30 mouse cellular contexts compared by ENCODE assay signal in genomic region chr5:36382721-36383120, GRCm38 (mm10). TPM values are rescaled to one million over a fixed set of nuclear protein-coding genes. Genes with fewer than 3 reads are reported as not detected.
DNase-seq lines count a peak whose midpoint lies in the region; ATAC-seq and TF ChIP-seq lines count a peak whose summit lies in the region.
"Had no signal": no experiment of that assay in that cellular context is flagged by ENCODE, and none has a peak within 500 bp of the region (broad histone marks: within the 10 kb centered on the region; RNA-seq: fewer than 3 reads in every experiment).

No protein-coding gene starts in this region.

- H3K27me3 ChIP-seq in midbrain, embryonic 11.5 days (ENCODE audit: control insufficient read depth, insufficient read depth, low read length) = peaks cover 22% of the 10 kb centered on the region
- peaks cover 8% of the 10 kb centered on the region; the same call in 1 of the 2 replicates for H3K27me3 ChIP-seq in midbrain, embryonic 14.5 days (ENCODE audit: control insufficient read depth, insufficient read depth, low read length)
- no peaks in the 10 kb centered on the region for H3K27me3 ChIP-seq in stomach, embryonic 15.5 days (replicated peaks)
- H3K27me3 ChIP-seq: embryonic facial prominence, embryonic 15.5 days; heart, embryonic 13.5 days; hindbrain, embryonic 12.5 days; kidney, embryonic 15.5 days; limb, embryonic 15.5 days; neural tube, embryonic 13.5 days had no signal

- no peak overlapping the region for H3K27ac ChIP-seq in midbrain, embryonic 11.5 days (ENCODE audit: low read depth, low read length)
- H3K27ac ChIP-seq in midbrain, embryonic 14.5 days (replicated peaks; ENCODE audit: low read depth, low read length) = no peak overlapping the region
- H3K27ac ChIP-seq in embryonic fibroblast, embryonic 13.5 days (ENCODE audit: insufficient read depth, low read length) = peak overlapping the region; percentile 82
- H3K27ac ChIP-seq in stomach, embryonic 15.5 days = 0 out of 2 replicates have a peak overlapping the region, but pooled peaks have one; percentile 1
- H3K27ac ChIP-seq: embryonic facial prominence, embryonic 15.5 days; heart, embryonic 13.5 days; hindbrain, embryonic 12.5 days; kidney, embryonic 15.5 days; left cerebral cortex, adult 2 months; limb, embryonic 15.5 days; liver, embryonic 14.5 days; neural tube, embryonic 13.5 days had no signal

- H3K36me3 ChIP-seq in midbrain, embryonic 11.5 days (ENCODE audit: control insufficient read depth, insufficient read depth, low read length) = no peaks in the 10 kb centered on the region
- H3K36me3 ChIP-seq in midbrain, embryonic 14.5 days (ENCODE audit: control insufficient read depth, insufficient read depth, low read length) = no peaks in the 10 kb centered on the region
- H3K36me3 ChIP-seq in stomach, embryonic 15.5 days = no peaks in the 10 kb centered on the region
- H3K36me3 ChIP-seq: embryonic facial prominence, embryonic 15.5 days; heart, embryonic 13.5 days; hindbrain, embryonic 12.5 days; kidney, embryonic 15.5 days; limb, embryonic 15.5 days; neural tube, embryonic 13.5 days had no signal

- no peaks in the 10 kb centered on the region for H3K9me3 ChIP-seq in midbrain, embryonic 11.5 days (ENCODE audit: control insufficient read depth, low read length)
- H3K9me3 ChIP-seq in midbrain, embryonic 14.5 days (ENCODE audit: control insufficient read depth, low read length) = no peaks in the 10 kb centered on the region
- H3K9me3 ChIP-seq in stomach, embryonic 15.5 days = no peaks in the 10 kb centered on the region
- H3K9me3 ChIP-seq: embryonic facial prominence, embryonic 15.5 days; heart, embryonic 13.5 days; hindbrain, embryonic 12.5 days; kidney, embryonic 15.5 days; limb, embryonic 15.5 days; megakaryocyte, embryonic 14.5 days; neural tube, embryonic 13.5 days had no signal

- H3K9ac ChIP-seq in midbrain, embryonic 11.5 days (ENCODE audit: low read length) = no peak overlapping the region
- no peak overlapping the region for H3K9ac ChIP-seq in midbrain, embryonic 14.5 days (replicated peaks; ENCODE audit: low read length)
- no peak overlapping the region for H3K9ac ChIP-seq in stomach, embryonic 15.5 days
- H3K9ac ChIP-seq: embryonic facial prominence, embryonic 15.5 days; hindbrain, embryonic 12.5 days; kidney, embryonic 15.5 days; limb, embryonic 15.5 days; liver, embryonic 14.5 days; lung, embryonic 14.5 days; neural tube, embryonic 13.5 days had no signal

- no peak for TF ChIP-seq CTCF in embryonic fibroblast, embryonic 13.5 days (IDR thresholded peaks at IDR 0.05; ENCODE audit: borderline replicate concordance, insufficient read depth, low read length)

- peaks cover 15% of the 10 kb centered on the region for H3K4me1 ChIP-seq in midbrain, embryonic 11.5 days (ENCODE audit: control insufficient read depth, insufficient read depth, low read length)
- H3K4me1 ChIP-seq in midbrain, embryonic 14.5 days (ENCODE audit: control insufficient read depth, insufficient read depth, low read length) = no peaks in the 10 kb centered on the region; the same call in none of the 2 replicates
- peaks cover 41% of the 10 kb centered on the region for H3K4me1 ChIP-seq in embryonic fibroblast, embryonic 13.5 days (ENCODE audit: control insufficient read depth, insufficient read depth, low read length)
- H3K4me1 ChIP-seq in stomach, embryonic 15.5 days = peaks cover 17% of the 10 kb centered on the region
- H3K4me1 ChIP-seq: megakaryocyte, embryonic 14.5 days had no signal

- TF ChIP-seq POLR2A in embryonic fibroblast, embryonic 13.5 days (IDR thresholded peaks at IDR 0.05; ENCODE audit: low read depth, low read length) = no peak

- no peak overlapping the region for H3K4me3 ChIP-seq in midbrain, embryonic 11.5 days (ENCODE audit: low read depth, low read length)
- H3K4me3 ChIP-seq in midbrain, embryonic 14.5 days (replicated peaks; ENCODE audit: low read depth, low read length) = no peak overlapping the region
- H3K4me3 ChIP-seq in embryonic fibroblast, embryonic 13.5 days (ENCODE audit: insufficient read depth, low read length) = no peak overlapping the region
- H3K4me3 ChIP-seq in stomach, embryonic 15.5 days (replicated peaks) = no peak overlapping the region
- H3K4me3 ChIP-seq: embryonic facial prominence, embryonic 15.5 days; heart, embryonic 13.5 days; hindbrain, embryonic 12.5 days; kidney, embryonic 15.5 days; left cerebral cortex, adult 2 months; limb, embryonic 15.5 days; megakaryocyte, embryonic 14.5 days; neural tube, embryonic 13.5 days had no signal

- no peak for DNase-seq in midbrain, embryonic 11.5 days (ENCODE audit: low spot score, missing footprints)
- DNase-seq in midbrain, embryonic 14.5 days = no peak
- DNase-seq in NIH3T3 (ENCODE audit: low read depth) = peak; percentile 38
- no peak for DNase-seq in frontal cortex, postnatal 14 days (ENCODE audit: low spot score in 2 of 2)
- DNase-seq in urinary bladder, adult 18-20 months (ENCODE audit: low spot score in 2 of 2) = no peak
- DNase-seq: adrenal gland, adult 2 months; cerebellum, adult 11-12 months; cerebellum, postnatal 14 days; embryo, embryonic 11 days; gastrocnemius, postnatal 10 days; heart, postnatal 14 days; kidney, adult 11 months; kidney, postnatal 4 days; lung, embryonic 14.5 days; lung, postnatal 36 days; right cerebral cortex, postnatal 25 days; spleen, adult 18-20 months; thymus, adult 18-20 months; thymus, postnatal 36 days had no signal

- 49% methylated on average over 4 of the region's 4 CpGs for WGBS in midbrain, embryonic 11.5 days
- 60% methylated on average over 4 of the region's 4 CpGs for WGBS in midbrain, embryonic 14.5 days
- WGBS in stomach, embryonic 15.5 days = 77% methylated on average over 4 of the region's 4 CpGs

- peak; percentile 49; the same call in 1 of the 2 replicates for ATAC-seq in midbrain, embryonic 11.5 days (ENCODE audit: low FRiP score)
- ATAC-seq in midbrain, embryonic 14.5 days (ENCODE audit: low FRiP score, low TSS enrichment) = no peak
- ATAC-seq in stomach, embryonic 15.5 days (ENCODE audit: insufficient read depth, low FRiP score, low read depth) = no peak

- no peak overlapping the region for H3K4me2 ChIP-seq in midbrain, embryonic 11.5 days
- H3K4me2 ChIP-seq in midbrain, embryonic 14.5 days (ENCODE audit: low read length) = no peak overlapping the region
- H3K4me2 ChIP-seq in stomach, embryonic 15.5 days = no peak overlapping the region
- H3K4me2 ChIP-seq: embryonic facial prominence, embryonic 15.5 days; heart, embryonic 13.5 days; hindbrain, embryonic 12.5 days; kidney, embryonic 15.5 days; limb, embryonic 15.5 days; lung, embryonic 14.5 days; neural tube, embryonic 13.5 days had no signal

RNA-seq across cellular contexts. Expression of gene Sorcs2, which starts 15.2 kb away (rescaled TPM):
- polyA plus RNA-seq in midbrain, embryonic 11.5 days (2014; fragmentation: Nextera tagmentation; extraction: Ambion mirVana) = 6.7 and 7.3 TPM in 2 replicates
- 14.5 and 15.1 TPM in 2 replicates for polyA plus RNA-seq in midbrain, embryonic 14.5 days (2014; fragmentation: Nextera tagmentation; extraction: Ambion mirVana)
- polyA plus RNA-seq in embryonic fibroblast, embryonic 13.5 days (2011; ENCODE audit: insufficient read length, low read depth, missing spikeins) = 57.1 and 67.1 TPM in 2 replicates
- polyA plus RNA-seq in stomach, embryonic 15.5 days (2015; fragmentation: Nextera tagmentation; extraction: Ambion mirVana) = 13.7 TPM in 2 replicates

Comparison
In these comparisons a context has a peak if more than half of its experiments do, and no peak if none do; other contexts are left out.
1. H3K27ac ChIP-seq: peak in embryonic fibroblast, embryonic 13.5 days (single experiment) and stomach, embryonic 15.5 days (single experiment); none in midbrain, embryonic 11.5 days (single experiment) and midbrain, embryonic 14.5 days (single experiment).